Mouse (Mus musculus): ENCODE measurements around the gene Pjvk. TPM values are rescaled to one million over a fixed set of nuclear protein-coding genes. Genes with fewer than 3 reads are reported as not detected.

Gene Pjvk
- polyA plus RNA-seq, 1 experiment = 0.55 TPM

GRCm38 (mm10) chr2:76639637-76640036, 8.6 kb upstream of the Pjvk start:
- TF ChIP-seq POLR2A (IDR thresholded peaks at IDR 0.05; ENCODE audit: borderline replicate concordance, extremely low read depth, insufficient read depth, insufficient read length, poor library complexity, severe bottlenecking) (no peak), CTCF (IDR thresholded peaks at IDR 0.05; ENCODE audit: borderline replicate concordance, extremely low read depth, insufficient read depth, insufficient read length) (no peak)
- no peak for DNase-seq (ENCODE audit: low read depth)

- DNase-seq (ENCODE audit: low read depth) = no peak
- TF ChIP-seq CTCF (IDR thresholded peaks at IDR 0.05; ENCODE audit: borderline replicate concordance, extremely low read depth, insufficient read depth, insufficient read length) = no peak
- no peak for TF ChIP-seq POLR2A (IDR thresholded peaks at IDR 0.05; ENCODE audit: borderline replicate concordance, extremely low read depth, insufficient read depth, insufficient read length, poor library complexity, severe bottlenecking)
Observed at GRCm38 (mm10) chr2:76643801-76644200, 4.5 kb upstream of the Pjvk start.

GRCm38 (mm10) chr2:76647441-76647869, 821 bp upstream of the Pjvk start:
- TF ChIP-seq POLR2A (IDR thresholded peaks at IDR 0.05; ENCODE audit: borderline replicate concordance, extremely low read depth, insufficient read depth, insufficient read length, poor library complexity, severe bottlenecking) (no peak), CTCF (IDR thresholded peaks at IDR 0.05; ENCODE audit: borderline replicate concordance, extremely low read depth, insufficient read depth, insufficient read length) (no peak)
- no peak for DNase-seq (ENCODE audit: low read depth)

- no peak for TF ChIP-seq POLR2A (IDR thresholded peaks at IDR 0.05; ENCODE audit: borderline replicate concordance, extremely low read depth, insufficient read depth, insufficient read length, poor library complexity, severe bottlenecking)
- TF ChIP-seq CTCF (IDR thresholded peaks at IDR 0.05; ENCODE audit: borderline replicate concordance, extremely low read depth, insufficient read depth, insufficient read length) = no peak
- peak; percentile 41 for DNase-seq (ENCODE audit: low read depth)
Observed at GRCm38 (mm10) chr2:76648666-76649141, 428 bp downstream of the Pjvk start.

GRCm38 (mm10) chr2:76653070-76653469, 4.8 kb downstream of the Pjvk start:
- no peak for DNase-seq (ENCODE audit: low read depth)
- TF ChIP-seq CTCF (IDR thresholded peaks at IDR 0.05; ENCODE audit: borderline replicate concordance, extremely low read depth, insufficient read depth, insufficient read length) (no peak), POLR2A (IDR thresholded peaks at IDR 0.05; ENCODE audit: borderline replicate concordance, extremely low read depth, insufficient read depth, insufficient read length, poor library complexity, severe bottlenecking) (no peak)

GRCm38 (mm10) chr2:76654646-76655045, 6.4 kb downstream of the Pjvk start:
- DNase-seq (ENCODE audit: low read depth) = peak; percentile 16
- TF ChIP-seq POLR2A (IDR thresholded peaks at IDR 0.05; ENCODE audit: borderline replicate concordance, extremely low read depth, insufficient read depth, insufficient read length, poor library complexity, severe bottlenecking) = no peak
- no peak for TF ChIP-seq CTCF (IDR thresholded peaks at IDR 0.05; ENCODE audit: borderline replicate concordance, extremely low read depth, insufficient read depth, insufficient read length)

- no peak for DNase-seq (ENCODE audit: low read depth)
- TF ChIP-seq POLR2A (IDR thresholded peaks at IDR 0.05; ENCODE audit: borderline replicate concordance, extremely low read depth, insufficient read depth, insufficient read length, poor library complexity, severe bottlenecking) (no peak), CTCF (IDR thresholded peaks at IDR 0.05; ENCODE audit: borderline replicate concordance, extremely low read depth, insufficient read depth, insufficient read length) (no peak)
Observed at GRCm38 (mm10) chr2:76655444-76655843, 7.2 kb downstream of the Pjvk start.

GRCm38 (mm10) chr2:76655982-76656381, 7.7 kb downstream of the Pjvk start:
- peak; percentile 25; the same call in 1 of the 2 replicates for TF ChIP-seq CTCF (IDR thresholded peaks at IDR 0.05; ENCODE audit: borderline replicate concordance, extremely low read depth, insufficient read depth, insufficient read length)
- no peak for TF ChIP-seq POLR2A (IDR thresholded peaks at IDR 0.05; ENCODE audit: borderline replicate concordance, extremely low read depth, insufficient read depth, insufficient read length, poor library complexity, severe bottlenecking)
- peak; percentile 26 for DNase-seq (ENCODE audit: low read depth)

- no peak for TF ChIP-seq POLR2A (IDR thresholded peaks at IDR 0.05; ENCODE audit: borderline replicate concordance, extremely low read depth, insufficient read depth, insufficient read length, poor library complexity, severe bottlenecking)
- no peak for TF ChIP-seq CTCF (IDR thresholded peaks at IDR 0.05; ENCODE audit: borderline replicate concordance, extremely low read depth, insufficient read depth, insufficient read length)
- DNase-seq (ENCODE audit: low read depth) = no peak
Observed at GRCm38 (mm10) chr2:76658551-76658950, 10.3 kb downstream of the Pjvk start.

GRCm38 (mm10) chr2:76659419-76659818, 11.1 kb downstream of the Pjvk start:
- TF ChIP-seq CTCF (IDR thresholded peaks at IDR 0.05; ENCODE audit: borderline replicate concordance, extremely low read depth, insufficient read depth, insufficient read length) = no peak
- TF ChIP-seq POLR2A (IDR thresholded peaks at IDR 0.05; ENCODE audit: borderline replicate concordance, extremely low read depth, insufficient read depth, insufficient read length, poor library complexity, severe bottlenecking) = no peak
- peak; percentile 39 for DNase-seq (ENCODE audit: low read depth)

- TF ChIP-seq POLR2A (IDR thresholded peaks at IDR 0.05; ENCODE audit: borderline replicate concordance, extremely low read depth, insufficient read depth, insufficient read length, poor library complexity, severe bottlenecking) (no peak), CTCF (IDR thresholded peaks at IDR 0.05; ENCODE audit: borderline replicate concordance, extremely low read depth, insufficient read depth, insufficient read length) (no peak)
- DNase-seq (ENCODE audit: low read depth) = no peak
Observed at GRCm38 (mm10) chr2:76665531-76665930, 17.3 kb downstream of the Pjvk start.

GRCm38 (mm10) chr2:76667200-76667599, 18.9 kb downstream of the Pjvk start:
- TF ChIP-seq CTCF (IDR thresholded peaks at IDR 0.05; ENCODE audit: borderline replicate concordance, extremely low read depth, insufficient read depth, insufficient read length) = no peak
- TF ChIP-seq POLR2A (IDR thresholded peaks at IDR 0.05; ENCODE audit: borderline replicate concordance, extremely low read depth, insufficient read depth, insufficient read length, poor library complexity, severe bottlenecking) = no peak
- DNase-seq (ENCODE audit: low read depth) = no peak
